Mouse (Mus musculus) T-helper 1 cell (primary cell): ENCODE results near the gene Kansl1l.

Source experiments
- in situ Hi-C: fragments of 300-600 bp; cut with MboI, MseI; formaldehyde crosslinking; loops from one replicate; pipeline ENCODE4 v1.15.1; 2025; ENCODE audit warnings: high pct_unique_total_duplicates

Kansl1l gene

DNA sequence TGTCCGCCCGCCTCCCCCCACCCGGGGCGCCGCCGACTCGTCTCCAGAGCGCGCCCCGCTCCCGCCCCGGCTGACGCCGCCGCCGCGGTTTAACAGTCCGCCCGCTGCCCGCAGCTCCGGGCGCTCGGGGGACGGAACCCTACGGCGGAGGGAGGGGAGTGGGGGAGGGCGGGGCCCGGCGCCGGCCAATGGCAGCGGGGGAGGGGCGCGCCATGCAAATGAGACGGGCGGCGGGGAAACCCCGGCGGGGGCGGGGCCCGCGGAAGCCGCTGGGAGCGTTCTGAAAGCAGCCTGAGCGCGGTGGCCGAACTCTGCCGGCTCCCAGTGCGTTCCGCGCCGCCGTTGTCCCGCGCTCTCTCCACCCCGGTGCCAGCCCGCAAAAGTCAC lies at the start of gene Kansl1l:
Gene Kansl1l (minus strand): TSS at position 110 of the 387 bp plus-strand sequence.
- in situ Hi-C loops, result no loop called here

DNA sequence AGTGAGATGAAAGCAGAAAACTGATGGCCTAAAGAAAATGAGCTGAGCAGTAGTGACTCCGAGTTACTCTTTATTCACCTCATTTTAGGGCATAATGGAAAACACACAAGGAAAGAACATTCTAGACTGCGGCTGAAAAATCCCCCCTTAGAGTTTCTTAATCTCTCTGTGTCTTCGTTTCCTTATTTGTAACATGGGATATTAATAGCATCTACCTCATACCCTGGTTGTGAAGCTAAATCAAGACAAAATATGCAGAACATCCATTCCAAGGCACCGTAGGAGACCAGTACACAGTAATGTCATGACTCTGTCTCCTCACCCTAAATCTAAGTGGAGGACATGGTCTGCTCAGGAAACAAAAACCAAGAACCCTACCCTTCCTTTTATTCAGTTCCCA lies 48.3 kb upstream of the Kansl1l start:
- in situ Hi-C loops, result no loop called here

DNA sequence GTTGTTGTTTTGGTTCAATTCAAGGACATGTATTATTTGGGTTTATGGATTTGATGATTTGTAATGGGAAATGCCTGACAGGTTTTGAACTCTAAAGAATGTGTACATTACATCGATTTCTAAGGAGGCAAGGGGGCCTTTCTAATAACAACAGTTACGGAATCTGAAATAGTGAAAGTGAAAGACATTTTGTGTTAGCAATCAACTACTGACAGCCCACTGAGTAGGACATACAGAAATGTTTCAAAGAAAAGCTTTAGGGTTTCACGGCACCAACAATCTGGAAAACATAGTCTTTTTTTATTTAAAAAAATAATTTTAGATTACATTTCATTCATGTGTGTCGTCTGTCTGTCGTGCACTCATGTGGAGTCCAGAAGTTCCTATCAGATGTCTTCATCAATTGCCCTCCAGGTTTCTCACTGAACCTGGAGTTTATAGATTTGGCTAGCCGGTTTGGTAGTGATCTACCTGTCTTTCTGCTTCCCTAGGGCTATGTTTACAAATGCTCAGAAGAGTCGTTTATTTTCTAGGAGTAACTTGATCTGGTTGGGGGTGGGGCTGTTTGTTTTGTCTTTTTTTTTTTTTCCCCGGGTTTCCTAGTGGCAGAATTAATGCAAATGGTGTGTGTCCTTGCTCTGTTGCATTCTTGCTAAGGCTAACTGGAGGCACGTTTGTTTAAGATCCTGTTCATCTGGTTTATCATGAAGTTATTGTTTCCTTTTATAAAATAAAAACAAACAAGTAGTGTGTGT lies 46.6 kb upstream of the Kansl1l start:
- in situ Hi-C loops, result no loop called here

DNA sequence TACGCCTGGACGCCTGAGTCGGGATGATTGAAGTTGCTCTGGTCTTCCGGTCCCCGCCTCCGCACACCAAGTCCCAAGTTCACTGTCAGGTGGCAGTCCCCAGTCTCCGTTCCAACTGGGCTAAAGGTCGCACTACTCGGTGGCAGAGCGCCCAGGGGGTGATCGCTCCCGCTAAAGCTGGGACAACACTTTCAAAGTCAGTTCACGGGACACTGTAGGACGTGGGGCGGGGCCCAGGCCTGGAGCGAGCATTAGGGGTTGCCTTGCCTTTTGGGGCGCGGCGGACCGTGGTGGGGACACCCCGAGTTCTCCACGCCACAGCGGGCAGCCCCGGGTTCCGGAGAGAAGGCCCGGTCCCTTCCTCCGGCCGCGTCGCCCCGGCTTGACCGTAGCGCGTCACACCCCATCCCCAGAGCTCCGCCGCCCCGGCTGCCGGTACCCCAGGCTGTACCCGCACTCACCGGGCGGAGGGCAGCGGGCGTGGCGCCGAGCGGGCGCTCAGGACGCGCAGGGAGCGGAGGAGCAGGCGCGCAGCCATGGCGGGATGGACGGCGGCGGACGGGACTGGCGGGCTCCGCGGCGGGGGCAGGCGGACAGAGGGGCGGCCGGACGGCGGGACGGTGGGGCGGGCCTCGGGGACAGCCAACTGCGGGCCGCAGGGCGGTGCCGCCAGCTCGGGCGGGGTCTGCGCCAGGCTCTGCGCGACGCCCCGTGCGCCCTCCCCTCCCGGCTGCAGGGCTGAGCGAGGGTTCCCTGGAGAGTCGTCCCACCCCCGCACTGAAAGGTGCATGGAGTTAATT lies 45.5 kb upstream of the Kansl1l start, which contains the start of gene Acadl:
Gene Acadl (minus strand): TSS at position 566 of the 800 bp plus-strand sequence.
- in situ Hi-C loops, result no loop called here

DNA sequence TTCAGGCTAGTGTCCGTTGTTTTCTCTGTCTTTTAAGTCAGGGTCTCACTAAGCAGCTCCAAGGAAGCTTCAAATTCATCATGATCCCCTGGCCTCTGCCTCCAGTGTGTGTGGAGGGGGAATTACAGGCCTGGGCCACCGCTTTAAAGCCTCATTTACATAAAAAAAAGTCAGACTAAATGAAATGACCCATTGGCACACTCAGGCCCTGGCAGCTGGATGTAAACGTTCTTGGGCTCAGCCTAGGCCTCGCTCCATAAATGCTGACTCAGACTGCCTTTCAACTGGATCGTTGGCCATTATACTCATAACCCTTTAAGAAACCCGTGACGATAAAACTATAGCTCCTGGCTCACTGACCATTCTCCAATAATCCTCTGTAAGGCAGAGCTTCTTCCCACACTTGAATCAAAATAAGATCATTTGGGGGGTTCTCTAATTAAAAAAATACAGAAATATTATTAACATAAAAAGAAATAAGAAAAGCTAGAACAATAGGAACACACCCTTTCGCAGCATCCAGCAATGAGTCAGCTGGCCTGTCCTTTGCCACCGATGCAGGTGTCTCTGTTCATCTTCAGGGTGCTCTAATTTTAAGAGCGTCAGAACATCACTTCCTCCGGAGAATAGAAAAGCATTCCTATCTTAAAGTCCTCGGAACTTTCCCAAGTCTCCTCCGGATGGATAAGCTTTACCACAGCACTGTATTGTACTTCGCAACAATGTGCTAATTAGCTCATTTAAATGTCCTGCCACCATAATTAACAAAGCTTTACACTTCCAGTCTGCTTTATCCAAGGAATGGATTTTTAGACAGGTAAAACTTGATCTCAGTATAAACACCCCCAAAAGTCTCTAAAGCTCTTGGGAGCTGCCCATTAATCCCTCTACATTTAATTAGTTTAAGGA lies 44.7 kb upstream of the Kansl1l start:
- in situ Hi-C loops, result no loop called here

DNA sequence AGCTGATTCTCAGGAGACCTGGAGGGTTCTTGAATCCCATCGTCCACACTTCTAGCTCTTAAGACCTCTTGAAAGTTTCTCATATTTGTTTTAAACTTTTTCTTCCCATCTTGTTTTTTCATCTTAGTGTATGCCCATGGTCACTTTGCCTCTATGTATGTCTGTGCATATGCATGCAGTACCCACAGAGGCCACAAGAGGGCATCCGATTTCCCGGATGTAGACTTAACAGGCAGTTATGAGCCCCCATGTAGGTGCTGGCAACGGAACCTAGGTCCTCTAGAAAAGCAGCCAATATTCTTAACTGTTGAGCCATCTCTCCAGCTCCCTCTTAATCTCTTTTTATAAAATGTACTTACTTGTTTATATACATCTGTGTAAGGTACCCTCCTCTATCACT lies 30.1 kb upstream of the Kansl1l start:
- in situ Hi-C loops, result loop anchor here (25.0 kb wide), 1 partner anchor 735 kb away; no protein-coding TSS in a partner anchor

DNA sequence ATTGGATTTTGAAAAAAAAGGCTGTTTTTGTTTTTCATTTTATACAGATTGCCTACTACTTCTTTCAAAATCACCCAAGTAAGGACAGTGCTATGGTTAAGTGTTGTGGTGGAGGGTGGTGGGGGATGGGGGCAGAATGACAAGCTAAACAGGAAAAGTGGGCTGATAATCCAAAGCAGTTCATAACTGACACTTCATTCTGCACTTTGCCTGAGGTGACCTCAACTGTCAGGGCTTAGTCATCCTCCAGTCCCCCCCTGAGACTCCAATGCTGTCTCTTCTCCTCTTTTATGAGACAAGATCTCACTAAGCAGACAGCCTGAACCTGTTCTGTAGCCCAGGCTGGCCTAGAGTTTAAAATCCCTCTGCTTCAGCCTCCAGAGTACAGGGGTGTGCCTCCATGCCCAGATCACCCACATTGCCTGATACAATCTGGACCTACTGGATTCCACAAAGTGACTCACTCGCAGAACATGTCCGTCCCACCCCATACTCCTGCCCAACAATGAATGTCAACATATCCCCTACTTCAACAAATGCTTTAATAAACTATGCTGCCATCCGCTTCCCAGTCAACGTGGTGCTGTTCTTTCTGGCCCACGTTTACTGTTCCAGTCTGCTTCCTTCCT lies 28.4 kb upstream of the Kansl1l start:
- in situ Hi-C loops, result loop anchor here (25.0 kb wide), 1 partner anchor 734 kb away; no protein-coding TSS in a partner anchor

DNA sequence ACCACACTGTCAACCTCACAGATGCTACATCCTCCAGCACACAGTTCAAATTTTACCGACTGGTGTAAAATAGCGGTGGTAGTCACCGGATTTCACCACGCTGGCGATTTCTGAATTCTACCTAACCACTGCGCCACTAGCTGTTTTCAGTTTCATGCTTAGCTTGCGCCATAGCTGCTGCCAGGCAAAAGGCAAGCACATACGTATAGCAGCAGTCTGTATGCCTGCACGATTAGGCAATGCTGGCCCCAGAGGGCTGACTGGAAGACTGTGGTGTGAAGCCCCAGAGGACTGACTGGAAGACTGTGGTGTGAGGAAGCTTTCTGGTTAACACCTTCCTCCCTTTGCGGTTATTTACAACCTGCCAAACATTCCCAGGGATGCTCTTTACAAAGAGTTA lies 24.6 kb upstream of the Kansl1l start:
- in situ Hi-C loops, result loop anchor here (25.0 kb wide), 1 partner anchor 730 kb away; no protein-coding TSS in a partner anchor

DNA sequence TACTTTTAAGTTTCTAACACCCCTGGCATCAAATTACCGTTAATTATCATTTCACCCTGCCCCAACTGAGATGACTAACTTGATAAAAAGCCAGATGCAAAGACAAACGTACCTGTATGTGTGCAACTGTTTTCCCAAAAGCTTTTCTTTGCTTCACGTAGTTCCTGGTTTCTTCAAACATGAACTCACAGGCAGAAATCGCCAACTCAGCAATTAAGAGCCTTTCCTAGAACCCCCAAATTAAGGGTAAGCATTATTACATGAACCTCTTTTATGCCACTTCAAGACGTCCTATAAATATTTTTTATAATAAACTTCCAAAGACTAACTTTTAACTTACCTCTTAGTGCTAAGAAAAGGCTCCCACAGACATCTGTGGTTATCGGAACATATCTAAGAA lies 24.1 kb upstream of the Kansl1l start:
- in situ Hi-C loops, result loop anchor here (25.0 kb wide), 1 partner anchor 729 kb away; no protein-coding TSS in a partner anchor

DNA sequence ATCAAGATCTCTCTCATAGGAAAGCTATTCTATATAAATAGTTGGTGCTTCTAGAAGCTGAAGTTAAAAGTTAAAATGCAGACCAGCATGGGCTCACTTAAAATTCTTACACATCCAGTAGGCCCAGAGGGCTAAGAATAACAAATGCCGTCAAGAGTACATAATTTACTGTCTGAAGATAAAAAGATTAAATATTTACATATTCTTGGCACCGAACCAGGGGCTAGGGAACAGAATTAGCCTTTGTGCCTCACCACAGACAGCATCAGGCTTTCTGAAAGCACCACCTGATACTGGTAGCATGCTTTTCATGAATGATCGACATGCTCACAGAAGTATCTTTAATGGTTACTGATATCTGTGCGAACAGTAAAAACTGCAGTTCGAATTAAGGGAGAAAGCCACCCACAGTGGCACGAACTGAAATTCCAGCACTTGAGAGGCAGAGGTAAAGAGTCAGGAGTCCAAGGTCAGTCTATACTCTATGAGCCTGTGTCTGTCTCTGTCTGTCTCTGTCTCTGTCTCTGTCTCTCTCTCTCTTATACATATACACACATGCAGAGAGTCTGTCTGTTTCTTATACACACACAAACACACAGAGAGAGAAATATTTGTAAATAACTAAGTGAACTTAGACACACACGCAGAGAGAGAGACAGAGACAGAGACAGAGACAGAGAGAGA lies 22.5 kb upstream of the Kansl1l start:
- in situ Hi-C loops, result loop anchor here (25.0 kb wide), 1 partner anchor 728 kb away; no protein-coding TSS in a partner anchor

DNA sequence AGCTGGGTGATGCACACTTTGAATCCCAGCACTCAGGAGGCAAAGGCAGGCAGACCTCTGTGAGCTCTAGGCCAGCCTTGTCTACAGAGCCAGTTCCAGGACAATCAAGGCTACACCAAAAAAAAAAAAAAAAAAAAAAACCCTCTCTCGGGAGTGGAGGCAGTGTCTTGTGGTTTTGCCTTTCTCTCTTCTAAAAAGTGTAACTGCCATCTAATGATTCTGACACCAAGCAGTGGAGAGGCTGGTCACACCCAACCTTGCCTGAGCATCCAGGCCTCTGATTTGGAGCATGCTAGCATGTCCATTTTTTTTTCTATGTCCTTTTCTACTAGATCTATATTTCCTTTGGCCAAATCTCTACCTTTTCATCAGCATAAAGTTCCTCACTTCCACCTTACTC lies 21.8 kb upstream of the Kansl1l start:
- in situ Hi-C loops, result loop anchor here (25.0 kb wide), 1 partner anchor 727 kb away; no protein-coding TSS in a partner anchor

DNA sequence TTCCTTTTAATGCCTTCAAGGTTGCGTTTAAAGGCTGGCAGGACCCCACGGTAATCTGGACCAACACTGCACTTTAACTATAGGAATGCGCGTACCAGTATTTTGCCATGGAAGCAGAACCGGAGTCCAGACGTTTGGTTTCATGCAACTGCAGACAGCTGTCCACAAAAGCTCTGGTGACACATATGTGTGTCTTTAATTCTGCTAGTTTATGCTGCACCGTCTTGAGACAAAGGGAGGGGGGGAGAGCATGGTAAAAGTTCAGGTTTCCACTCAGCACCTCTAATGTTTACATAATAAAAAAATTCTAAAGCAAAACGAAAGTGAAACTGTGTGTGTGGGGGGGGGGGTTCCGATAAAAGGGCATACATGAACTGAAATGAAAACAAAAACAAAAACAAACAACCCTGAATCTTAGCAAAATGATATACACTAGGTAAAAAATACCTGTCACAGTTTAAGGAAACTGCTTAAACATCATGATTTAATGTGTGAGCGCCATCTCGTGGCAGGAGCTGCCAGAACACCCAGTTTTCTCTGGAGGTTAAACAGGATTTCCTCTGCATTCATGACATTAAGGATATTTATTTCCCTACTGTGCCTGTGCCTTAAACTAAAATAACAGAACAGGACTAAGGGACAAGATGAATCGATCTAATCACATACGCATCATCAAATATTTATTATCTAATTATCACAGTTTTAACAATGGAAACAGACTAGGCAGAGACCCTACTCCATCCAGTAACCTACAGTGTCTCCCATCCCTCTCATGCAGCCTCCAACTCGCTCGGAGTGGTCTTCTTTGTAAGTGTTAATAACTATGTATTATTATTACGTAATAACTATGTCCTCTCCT lies 21.1 kb upstream of the Kansl1l start:
- in situ Hi-C loops, result loop anchor here (25.0 kb wide), 1 partner anchor 726 kb away; no protein-coding TSS in a partner anchor

DNA sequence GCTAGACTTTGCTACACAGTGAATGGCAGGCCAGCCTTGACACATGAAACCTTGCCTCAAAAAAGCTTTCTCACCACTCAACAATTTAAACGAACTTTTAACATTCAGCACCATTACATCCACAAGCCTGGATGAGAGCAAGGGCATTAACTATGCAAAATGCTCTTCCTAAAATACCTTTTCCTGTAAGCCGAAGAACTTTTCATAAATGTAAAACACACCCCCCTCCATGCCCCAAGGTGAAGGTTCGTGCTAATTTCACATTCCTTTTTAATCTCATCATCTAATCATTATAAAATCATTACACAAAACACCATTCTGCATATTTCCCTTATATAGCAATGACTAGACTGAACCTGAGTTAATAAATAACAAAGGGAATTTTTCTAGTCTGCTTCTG lies 19.8 kb upstream of the Kansl1l start:
- in situ Hi-C loops, result loop anchor here (25.0 kb wide), 1 partner anchor 725 kb away; no protein-coding TSS in a partner anchor

DNA sequence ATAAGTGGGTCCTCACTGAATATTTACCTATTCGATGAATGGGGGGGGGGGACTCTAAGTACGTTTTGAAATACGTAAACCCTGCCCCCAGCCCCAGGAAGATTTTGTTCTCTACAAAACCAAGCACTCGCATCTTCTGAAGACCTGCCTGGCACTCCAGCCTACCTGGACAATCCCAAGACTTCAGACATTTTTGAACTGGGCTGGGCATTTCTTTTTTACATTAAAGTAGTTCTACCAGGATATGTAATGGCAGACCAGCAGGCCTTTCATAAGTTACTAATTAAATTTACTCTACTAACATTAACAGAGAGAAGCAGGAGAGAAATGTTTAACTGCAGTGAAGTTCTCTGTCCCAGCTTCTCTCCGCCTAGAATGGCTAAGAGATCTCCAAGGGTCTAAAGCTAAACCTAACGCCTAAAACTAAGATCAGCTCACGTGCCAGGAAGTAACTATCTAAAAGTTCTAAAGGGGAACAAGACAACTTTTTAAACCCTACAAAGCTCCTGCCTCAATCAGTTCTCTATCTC lies 15.3 kb upstream of the Kansl1l start:
- in situ Hi-C loops, result loop anchor here (25.0 kb wide), 1 partner anchor 720 kb away; no protein-coding TSS in a partner anchor

DNA sequence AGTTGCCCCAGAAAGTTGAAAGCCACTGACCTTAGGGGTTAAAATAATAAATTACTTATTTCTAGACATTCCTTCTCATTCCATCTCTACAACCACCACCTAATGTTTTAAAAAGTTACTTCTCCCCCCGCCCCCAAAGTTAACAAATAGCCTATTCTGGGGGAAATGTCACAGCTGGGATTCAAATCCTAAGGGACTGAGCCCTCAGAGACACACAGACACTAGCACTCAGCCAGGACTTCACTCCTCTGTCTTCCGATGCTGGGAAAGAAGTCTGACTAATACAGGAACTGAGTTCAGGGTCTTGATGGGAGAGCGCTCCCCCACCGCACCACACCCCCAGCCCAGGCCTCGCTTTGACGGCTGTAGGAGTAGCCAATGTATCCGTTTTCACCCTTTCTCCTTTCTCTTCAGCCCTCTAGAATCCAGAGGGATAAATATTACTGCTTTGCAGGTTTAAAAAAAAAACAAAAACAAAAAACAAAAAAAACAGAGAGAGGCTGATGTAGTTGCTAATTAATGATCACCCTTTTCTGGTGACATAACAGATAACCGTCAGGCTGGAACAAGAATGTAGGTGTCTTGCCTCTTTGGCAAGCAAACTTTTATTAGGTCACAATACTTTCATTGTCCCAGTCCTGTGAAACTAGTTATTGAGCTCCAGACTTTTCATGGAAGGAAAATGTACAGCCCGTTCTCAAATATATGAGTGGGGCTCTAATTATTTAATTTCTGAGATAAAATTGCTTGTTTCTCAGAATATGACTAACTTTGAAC lies 14.7 kb upstream of the Kansl1l start:
- in situ Hi-C loops, result loop anchor here (25.0 kb wide), 1 partner anchor 720 kb away; no protein-coding TSS in a partner anchor

DNA sequence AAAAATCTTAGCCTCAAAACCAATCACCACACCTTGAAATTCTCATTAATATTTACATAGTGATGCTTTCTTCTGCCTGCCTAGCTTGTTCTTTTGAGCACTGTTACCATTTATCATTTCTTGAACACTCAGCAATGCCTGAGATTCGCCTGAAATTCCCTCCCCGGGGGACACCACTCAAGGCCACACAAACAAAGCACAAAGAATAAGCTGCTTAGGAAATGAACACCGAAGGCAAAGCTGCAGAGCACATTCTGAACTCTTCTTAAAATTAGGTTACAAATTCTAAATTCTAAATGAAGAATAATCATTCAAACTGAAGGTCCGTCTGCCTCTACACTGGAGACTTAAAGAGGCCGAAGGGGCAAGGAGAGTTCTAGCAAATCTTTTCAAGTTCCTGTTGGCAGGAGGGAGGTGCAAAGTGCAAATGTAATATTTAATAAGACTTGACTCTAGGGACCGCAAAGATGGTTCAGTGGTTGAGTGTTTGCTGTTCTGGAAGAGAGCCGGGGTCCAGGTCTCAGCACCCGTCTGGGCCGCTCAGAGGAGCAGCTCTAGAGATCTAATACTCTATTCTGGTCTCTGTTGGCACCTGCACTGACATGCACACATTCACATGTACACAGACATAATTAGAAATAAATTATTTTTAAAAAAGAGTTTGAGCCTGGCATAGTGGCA lies 12.2 kb upstream of the Kansl1l start:
- in situ Hi-C loops, result loop anchor here (25.0 kb wide), 1 partner anchor 717 kb away; no protein-coding TSS in a partner anchor

DNA sequence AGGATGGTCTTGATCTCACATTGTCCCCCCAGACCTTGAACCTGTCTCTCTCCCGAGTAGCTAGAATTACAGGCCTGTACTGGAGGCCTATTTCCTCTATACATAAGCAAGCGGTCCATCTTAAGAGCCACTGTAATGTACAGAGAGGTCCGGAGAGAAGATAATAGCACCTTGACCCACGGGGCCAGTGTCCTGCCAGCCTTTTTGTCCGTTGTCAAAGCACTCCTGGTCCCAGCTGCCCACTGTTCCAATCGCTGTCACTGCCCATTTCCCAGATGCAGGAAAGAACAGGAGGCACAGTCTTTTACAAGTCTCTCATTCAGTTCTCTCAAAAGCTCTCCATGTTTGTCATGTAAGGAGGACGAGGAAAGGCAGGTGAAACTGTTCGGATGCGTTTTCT lies 4.6 kb upstream of the Kansl1l start:
- in situ Hi-C loops, result no loop called here
